Mouse (Mus musculus) stomach, embryonic 16.5 days (tissue): ENCODE results near the gene Olfr1084. TPM values are rescaled to one million over a fixed set of nuclear protein-coding genes. Genes with fewer than 3 reads are reported as not detected.
"Not testable (repeated sequence)": the region's sequence is repeated elsewhere in the genome, so short reads cannot be mapped to it uniquely, and the experiment has no call there.

Source experiments
- ATAC-seq: fragments of 200-750 bp; cut with Nextera tagmentation; 2 replicates; pipeline ENCODE4 v1.8.0; 2017; ENCODE audit warnings: moderate number of reproducible peaks, moderate TSS enrichment; ENCODE audit not compliant: insufficient read depth, low FRiP score
- H3K27ac ChIP-seq: fragments of 300-500 bp; sonication (generic); 2 replicates; pipeline ENCODE4 v1.5.1; 2014; ENCODE audit warnings: low read length
- H3K27me3 ChIP-seq: fragments of 300-500 bp; sonication (generic); 2 replicates; pipeline ENCODE4 v1.6.1; 2014; ENCODE audit warnings: low read length, control low read depth, mixed read lengths; ENCODE audit not compliant: control insufficient read depth, insufficient read depth
- H3K36me3 ChIP-seq: fragments of 300-500 bp; sonication (generic); 2 replicates; pipeline ENCODE4 v1.6.1; 2014; ENCODE audit warnings: low read length; ENCODE audit not compliant: control insufficient read depth, insufficient read depth
- H3K4me1 ChIP-seq: fragments of 300-500 bp; sonication (generic); 2 replicates; pipeline ENCODE4 v1.6.1; 2014; ENCODE audit warnings: low read length, control low read depth, mixed read lengths; ENCODE audit not compliant: control insufficient read depth, insufficient read depth
- H3K4me2 ChIP-seq: fragments of 300-500 bp; sonication (generic); 2 replicates; pipeline ENCODE4 v1.6.1; 2014; ENCODE audit warnings: low read depth, low read length, mixed read lengths
- H3K4me3 ChIP-seq: fragments of 300-500 bp; sonication (generic); replicated peaks from 2 replicates; pipeline ENCODE4 v1.5.1; 2014; ENCODE audit warnings: mild to moderate bottlenecking, low read length
- H3K9ac ChIP-seq: fragments of 300-500 bp; sonication (generic); 2 replicates; pipeline ENCODE4 v1.6.1; 2014; ENCODE audit warnings: low read length
- H3K9me3 ChIP-seq: fragments of 300-500 bp; sonication (generic); replicated peaks from 2 replicates; pipeline ENCODE4 v1.6.1; 2016; ENCODE audit warnings: low read length, control low read depth; ENCODE audit not compliant: control insufficient read depth
- WGBS: fragments of 180-500 bp; shearing (Covaris S2); extraction: QIAGEN DNeasy Blood & Tissue Kit; methylation state at CpG from one replicate; pipeline ENCODE4 v1.1.7; 2014; 5-methylcytosine and 5-hydroxymethylcytosine counted together
- polyA plus RNA-seq: library from polyadenylated mRNA; unstranded; fragments of >200 nt; fragmentation: Nextera tagmentation; extraction: Ambion mirVana; gene quantifications from 2 replicates; pipeline ENCODE4 v1.2.1, GENCODE M21; 2015

The Olfr1084 gene
- polyA plus RNA-seq = not detected in 2 replicates

DNA sequence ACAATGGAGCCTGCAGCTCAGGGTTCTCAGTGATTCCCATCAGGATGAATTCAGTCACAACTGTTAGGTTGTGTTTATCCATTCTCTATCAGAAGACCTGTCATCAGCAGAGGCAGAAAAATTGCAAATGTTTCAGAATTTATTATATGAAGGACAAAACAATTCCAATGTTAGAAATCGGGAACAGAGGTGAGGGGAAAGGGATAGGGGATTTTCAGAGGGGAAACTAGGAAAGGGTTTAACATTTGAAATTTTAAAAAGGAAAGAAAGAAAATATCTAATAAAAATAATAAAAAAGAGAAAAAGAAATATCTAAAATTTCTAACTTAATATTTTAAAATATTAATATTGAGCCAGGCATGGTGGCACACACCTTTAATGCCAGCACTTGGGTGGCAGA, at the start of gene Olfr1084:
Gene Olfr1084, minus strand, starts transcription at position 101 of the 400 bp plus-strand sequence.
- H3K9ac ChIP-seq, H3K4me2 ChIP-seq: not testable (repeated sequence)
- 83% methylated on average over 1 of the region's 1 CpGs for WGBS

DNA sequence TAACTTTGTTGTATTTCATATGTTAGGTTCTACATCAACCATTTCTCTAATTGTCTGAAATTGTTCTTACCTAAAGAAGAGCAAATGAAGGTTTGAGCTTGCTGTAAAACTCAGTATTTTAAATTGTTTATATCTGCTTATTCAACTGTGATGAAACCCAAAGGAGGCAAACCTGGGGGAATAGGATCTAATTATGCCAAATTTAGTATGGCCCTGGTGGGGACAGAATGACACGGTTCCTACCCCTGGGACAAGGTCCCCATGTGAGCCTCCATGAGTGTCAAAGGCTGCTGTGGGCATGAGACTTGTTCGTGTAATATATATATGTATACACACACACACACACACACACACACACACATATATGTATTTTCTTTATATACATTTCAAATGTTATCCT, 40.5 kb upstream of the Olfr1084 start, which contains the start of gene Olfr1086:
Gene Olfr1086, minus strand, starts transcription at position 101 of the 400 bp plus-strand sequence.
- H3K27ac ChIP-seq = no peak within 1 kb of the TSS
- WGBS = 81% methylated on average over 2 of the region's 2 CpGs
- H3K9me3 ChIP-seq = no peaks in the 10 kb centered on the region
- H3K27me3 ChIP-seq = no peaks in the 10 kb centered on the region
- no peaks in the 10 kb centered on the region for H3K4me1 ChIP-seq
- H3K4me3 ChIP-seq = no peak within 1 kb of the TSS
- no peaks in the 10 kb centered on the region for H3K36me3 ChIP-seq
- no peak for ATAC-seq
- no peak within 1 kb of the TSS for H3K9ac ChIP-seq
- H3K4me2 ChIP-seq = no peak within 1 kb of the TSS

More for the DNA sequence above, at the start of gene Olfr1084:
- not testable (repeated sequence) for H3K4me1 ChIP-seq, H3K27me3 ChIP-seq, ATAC-seq, H3K4me3 ChIP-seq, H3K27ac ChIP-seq, H3K9me3 ChIP-seq, H3K36me3 ChIP-seq

DNA sequence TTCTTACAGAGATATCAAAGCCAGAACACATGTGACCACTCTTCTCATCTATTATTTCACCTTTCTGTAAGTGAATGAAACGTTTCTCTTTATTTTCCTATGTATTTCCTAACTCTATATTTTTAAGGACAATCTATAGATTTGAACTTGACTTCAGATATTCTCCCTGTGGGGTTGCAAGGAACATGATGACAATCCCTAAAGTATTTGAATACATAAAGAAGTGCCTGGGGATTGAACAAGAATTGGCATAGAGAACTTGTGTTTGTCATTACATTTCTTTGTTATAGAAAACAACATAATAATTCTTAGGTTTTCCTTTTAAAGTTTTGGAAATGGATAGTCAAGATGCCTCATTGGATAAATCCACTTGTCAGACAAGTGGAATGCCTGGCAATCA, 22.4 kb upstream of the Olfr1084 start, which contains the start of gene Olfr1085:
Gene Olfr1085, minus strand, starts transcription at position 101 of the 400 bp plus-strand sequence.
- no peak for ATAC-seq
- H3K9me3 ChIP-seq = no peaks in the 10 kb centered on the region
- 25% methylated on average over 1 of the region's 1 CpGs for WGBS
- H3K27ac ChIP-seq = no peak within 1 kb of the TSS
- no peaks in the 10 kb centered on the region for H3K27me3 ChIP-seq
- no peak within 1 kb of the TSS for H3K4me3 ChIP-seq
- no peak within 1 kb of the TSS for H3K4me2 ChIP-seq
- H3K4me1 ChIP-seq = no peaks in the 10 kb centered on the region
- H3K36me3 ChIP-seq = no peaks in the 10 kb centered on the region
- no peak within 1 kb of the TSS for H3K9ac ChIP-seq

DNA sequence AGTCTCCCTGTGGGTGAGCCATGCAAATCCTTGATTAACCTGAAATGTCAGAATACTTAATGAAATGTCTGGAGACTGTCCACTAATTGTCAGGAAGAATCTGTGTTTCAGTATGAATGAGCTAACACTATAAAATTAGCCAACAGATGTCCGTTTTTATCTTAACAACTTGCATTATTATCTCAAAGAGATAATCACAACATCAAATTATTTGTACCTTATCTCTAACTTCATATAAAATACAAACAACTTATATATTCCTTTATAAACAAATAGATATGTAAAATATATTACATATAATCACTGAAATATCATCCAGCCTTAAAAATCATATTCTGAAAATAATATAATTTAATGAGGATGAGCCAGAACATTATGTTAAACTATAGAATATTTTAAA, 40.7 kb downstream of the Olfr1084 start, which contains the start of gene Olfr1082:
Gene Olfr1082, minus strand, starts transcription at position 101 of the 400 bp plus-strand sequence.
- 40% methylated on average over 1 of the region's 1 CpGs for WGBS
- ATAC-seq = not testable (repeated sequence)

More for the DNA sequence above, 40.7 kb downstream of the Olfr1084 start, which contains the start of gene Olfr1082:
- not testable (repeated sequence) for H3K4me1 ChIP-seq, H3K4me2 ChIP-seq, H3K4me3 ChIP-seq, H3K9ac ChIP-seq, H3K36me3 ChIP-seq, H3K27ac ChIP-seq, H3K27me3 ChIP-seq, H3K9me3 ChIP-seq

Other genes with a start within 250 kb of the Olfr1084 start
- not detected in 2 replicates for gene Olfr1061, start 225.7 kb downstream of the Olfr1084 start, polyA plus RNA-seq
- not detected in 2 replicates for gene Olfr1062, start 213.0 kb downstream of the Olfr1084 start, polyA plus RNA-seq
- gene Olfr1065, start 189.1 kb downstream of the Olfr1084 start, polyA plus RNA-seq = not detected in 2 replicates
- not detected in 2 replicates for gene Olfr1066, start 183.5 kb downstream of the Olfr1084 start, polyA plus RNA-seq
- gene Olfr228, start 152.3 kb downstream of the Olfr1084 start, polyA plus RNA-seq = not detected in 2 replicates
- not detected in 2 replicates for gene Olfr1076, start 131.3 kb downstream of the Olfr1084 start, polyA plus RNA-seq
- gene Olfr1079, start 97.2 kb downstream of the Olfr1084 start, polyA plus RNA-seq = not detected in 2 replicates
- not detected in 2 replicates for gene Olfr1080, start 81.5 kb downstream of the Olfr1084 start, polyA plus RNA-seq
- not detected in 2 replicates for gene Olfr1082, start 40.8 kb downstream of the Olfr1084 start, polyA plus RNA-seq
- not detected in 2 replicates for gene Olfr1085, start 22.3 kb upstream of the Olfr1084 start, polyA plus RNA-seq
- not detected in 2 replicates for gene Olfr1086, start 40.4 kb upstream of the Olfr1084 start, polyA plus RNA-seq
- gene Olfr1087, start 58.7 kb upstream of the Olfr1084 start, polyA plus RNA-seq = not detected in 2 replicates
- gene Olfr1089, start 94.0 kb upstream of the Olfr1084 start, polyA plus RNA-seq = not detected in 2 replicates
- gene Olfr1090, start 119.3 kb upstream of the Olfr1084 start, polyA plus RNA-seq = not detected in 2 replicates
- gene Olfr1093, start 142.8 kb upstream of the Olfr1084 start, polyA plus RNA-seq = not detected in 2 replicates
- not detected in 2 replicates for gene Olfr141, start 170.3 kb upstream of the Olfr1084 start, polyA plus RNA-seq
- gene Olfr1094, start 184.9 kb upstream of the Olfr1084 start, polyA plus RNA-seq = not detected in 2 replicates
- not detected in 2 replicates for gene Olfr1095, start 212.0 kb upstream of the Olfr1084 start, polyA plus RNA-seq
- gene Gm13723, start 235.1 kb upstream of the Olfr1084 start, polyA plus RNA-seq = not detected in 2 replicates